Mouse (Mus musculus): ENCODE measurements around the gene Aplp2.

Aplp2 gene

GRCm38 (mm10) chr9:31211690-31212499 lies at the start of gene Aplp2:
Aplp2 (minus strand) TSS chr9:31211815.
- peak; percentile 91 for DNase-seq (ENCODE audit: low spot score)

DNA sequence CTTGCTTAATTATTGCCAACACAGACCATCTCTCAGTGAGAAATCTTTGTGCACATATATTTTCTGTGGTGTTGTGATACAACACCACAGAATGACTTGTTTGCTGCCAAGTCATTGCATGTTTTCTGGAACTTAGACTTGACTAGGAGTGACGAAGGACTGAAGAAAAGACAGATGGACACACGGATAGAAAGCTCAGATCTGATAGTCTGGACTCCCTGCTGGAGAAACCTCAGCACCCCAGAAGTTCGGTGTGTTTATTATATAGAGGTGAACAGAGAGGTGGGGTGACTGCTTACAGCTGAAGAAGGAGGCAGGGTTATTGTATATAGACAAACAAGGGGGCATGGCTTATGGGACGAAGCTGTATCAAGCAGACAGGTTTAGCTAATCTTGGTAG lies 48.6 kb upstream of the Aplp2 start:
- DNase-seq (ENCODE audit: low spot score) = no peak

GRCm38 (mm10) chr9:31258237-31258636 lies 46.6 kb upstream of the Aplp2 start:
- DNase-seq (ENCODE audit: low spot score) = no peak

DNA sequence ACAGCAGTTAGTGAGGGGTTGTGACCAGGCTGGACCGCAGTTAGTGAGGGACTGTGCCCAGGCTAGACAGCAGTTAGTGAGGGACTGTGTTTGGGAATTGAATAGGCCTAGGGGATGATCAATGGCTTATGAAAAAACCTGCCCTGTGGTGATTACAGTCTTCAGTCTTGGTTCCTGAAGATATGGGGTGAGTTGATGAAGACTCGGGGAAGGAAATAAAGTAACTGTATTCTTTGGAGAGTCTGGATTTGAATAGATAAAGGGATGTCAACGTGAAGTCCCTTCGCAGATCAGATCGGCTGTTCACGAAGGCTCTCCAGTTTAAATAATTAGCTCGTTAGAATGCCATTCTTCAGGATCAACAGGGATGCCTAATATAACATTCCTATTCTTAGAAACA lies 44.3 kb upstream of the Aplp2 start:
- DNase-seq (ENCODE audit: low spot score) = no peak

- DNase-seq (ENCODE audit: low spot score) = peak; percentile 57
Measured at GRCm38 (mm10) chr9:31254697-31255004, 43.0 kb upstream of the Aplp2 start.

DNA sequence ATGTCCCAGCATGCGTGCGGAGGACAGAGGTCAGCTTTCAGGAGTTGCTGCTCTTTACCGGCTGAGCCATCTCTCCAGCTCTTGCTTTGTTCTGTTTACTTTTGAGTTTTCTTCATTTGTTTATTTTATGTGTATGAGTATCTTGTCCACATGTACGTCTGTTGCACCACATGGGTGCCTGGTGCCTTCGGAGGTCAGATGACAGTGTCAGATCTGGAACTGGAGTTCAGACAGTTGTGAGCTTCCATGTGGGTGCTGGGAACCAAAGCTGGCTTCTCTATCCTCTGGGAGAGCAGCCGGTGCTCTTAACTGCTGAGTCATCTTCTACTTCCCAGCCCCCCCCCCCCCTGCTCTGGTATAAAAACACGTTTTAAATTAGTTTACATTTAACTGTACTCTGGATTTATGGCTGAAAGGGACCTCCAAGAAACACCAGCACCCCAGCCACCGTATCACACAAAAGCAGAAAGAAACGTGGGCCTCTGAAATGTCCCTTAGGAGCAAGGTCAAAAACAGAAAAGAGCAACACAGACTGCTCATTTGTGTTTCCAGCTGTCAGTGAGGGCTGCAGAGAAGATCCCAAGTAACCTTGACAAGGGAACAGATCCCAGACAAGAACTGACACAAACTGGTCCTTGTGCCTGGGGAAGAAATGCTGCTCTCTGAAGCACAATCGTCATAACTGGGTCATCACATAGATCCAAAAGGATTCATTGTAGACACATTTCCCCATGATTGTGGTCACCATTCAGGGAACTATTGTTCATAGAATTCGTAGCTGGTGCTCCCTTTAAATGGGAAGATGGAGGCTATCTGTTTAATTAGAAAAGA lies 42.5 kb upstream of the Aplp2 start:
- DNase-seq (ENCODE audit: low spot score) = peak; percentile 35

DNA sequence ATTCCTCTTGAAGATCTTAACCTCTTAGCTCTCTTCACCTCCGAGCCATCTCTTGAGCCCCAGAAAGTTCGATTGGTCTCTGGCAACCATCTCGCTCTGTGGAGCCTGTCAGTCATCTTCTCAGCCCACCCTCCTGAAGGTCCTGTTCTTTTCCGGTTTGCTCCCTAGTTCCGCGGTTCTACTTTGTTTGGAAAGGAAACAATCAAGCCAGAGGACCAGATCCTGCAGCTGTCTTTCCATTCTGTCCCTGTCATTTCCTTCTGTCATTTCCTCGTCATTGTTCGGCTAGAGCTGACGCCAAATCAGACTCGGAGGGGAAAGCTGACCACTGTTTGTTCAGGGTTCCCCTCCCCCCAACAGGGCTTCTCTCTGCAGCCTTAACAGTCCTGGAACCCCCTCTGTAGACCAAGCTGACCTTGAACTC lies 41.7 kb upstream of the Aplp2 start:
- DNase-seq (ENCODE audit: low spot score) = peak; percentile 9

DNA sequence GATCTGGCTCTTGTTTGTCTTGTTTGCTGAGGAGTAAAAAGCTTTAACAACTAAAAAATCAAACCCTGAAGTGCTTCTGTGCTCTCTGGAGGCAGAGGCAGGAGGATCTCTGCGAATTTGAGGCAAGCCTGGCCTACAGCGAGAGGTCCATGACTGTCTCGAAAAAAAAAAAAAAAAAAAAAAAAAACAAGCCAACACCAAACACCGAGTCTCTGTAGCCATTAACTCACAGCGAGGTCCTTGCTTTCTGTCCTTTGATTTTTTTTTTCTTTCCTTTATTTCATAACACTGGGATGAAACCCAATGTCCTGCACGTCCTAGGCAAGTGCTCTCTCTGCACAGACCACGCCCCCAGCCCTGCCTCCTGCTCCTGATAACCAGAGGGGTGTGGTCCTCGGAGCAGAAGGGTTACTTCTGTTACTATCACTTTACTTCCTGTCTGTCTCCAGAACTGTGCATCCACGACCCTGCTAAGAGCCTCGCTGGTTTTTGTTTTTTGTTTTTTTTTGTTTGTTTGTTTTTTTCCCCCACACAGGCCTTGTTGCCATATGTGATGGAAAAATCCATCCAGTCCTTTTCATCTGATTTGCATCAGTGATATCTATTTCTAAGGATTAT lies 40.7 kb upstream of the Aplp2 start:
- peak; percentile 66 for DNase-seq (ENCODE audit: low spot score)

DNA sequence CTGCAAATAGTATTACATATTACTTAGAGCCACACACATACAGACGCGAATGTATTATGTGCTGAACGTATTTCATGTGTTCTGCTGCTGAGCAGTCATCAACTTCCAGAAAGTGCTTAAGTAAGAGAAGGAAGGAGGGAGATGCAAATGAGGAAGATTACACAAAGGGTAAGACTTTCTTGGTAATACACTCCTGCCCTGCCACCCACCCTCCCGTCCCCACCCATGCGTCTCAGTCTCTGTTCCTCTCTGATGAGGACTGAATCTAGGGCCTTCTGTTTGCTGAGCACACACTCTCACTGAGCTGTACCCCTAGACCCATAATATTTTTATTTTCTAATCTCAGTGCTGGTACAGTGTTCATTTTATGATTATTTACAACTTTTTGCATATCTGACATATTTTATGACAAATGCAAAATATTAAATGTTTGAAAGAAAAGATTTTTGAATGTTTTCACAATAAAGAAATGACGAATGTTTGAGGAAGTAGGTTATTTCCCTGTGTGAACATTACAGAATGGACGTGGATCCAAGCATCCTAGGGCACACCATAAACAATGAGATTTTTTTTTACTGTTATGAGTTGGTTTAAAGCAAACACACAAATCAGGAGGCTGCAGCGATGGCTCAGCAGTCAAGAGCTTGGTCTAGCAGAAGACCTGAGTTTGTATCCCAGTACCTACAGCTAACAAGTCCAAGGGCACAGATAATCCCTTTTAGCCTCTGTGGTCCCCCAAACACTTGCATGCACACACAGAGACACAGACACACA lies 36.0 kb upstream of the Aplp2 start:
- DNase-seq (ENCODE audit: low spot score) = no peak

- DNase-seq (ENCODE audit: low spot score) = no peak
Measured at GRCm38 (mm10) chr9:31246421-31246820, 34.8 kb upstream of the Aplp2 start.

DNA sequence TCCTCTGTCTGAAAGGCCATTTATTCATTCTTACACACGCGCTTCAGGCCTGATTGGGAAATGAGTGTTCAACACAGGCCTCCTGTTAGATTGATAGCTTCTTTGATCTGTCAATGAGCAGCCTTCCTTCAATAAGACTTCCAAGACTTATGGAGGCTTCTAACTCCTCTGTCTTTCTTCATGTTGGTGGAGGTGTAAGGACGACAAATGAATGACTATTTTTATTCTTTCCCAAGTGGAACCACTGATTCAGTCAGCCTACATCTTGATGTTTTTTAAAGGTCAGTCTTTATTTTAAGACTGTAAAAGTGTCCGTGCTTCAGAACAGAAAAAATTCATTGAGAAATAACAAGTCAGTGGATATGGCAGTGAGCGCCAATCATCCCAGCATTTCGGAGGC lies 33.4 kb upstream of the Aplp2 start:
- DNase-seq (ENCODE audit: low spot score) = no peak

- no peak for DNase-seq (ENCODE audit: low spot score)
Measured at GRCm38 (mm10) chr9:31243939-31244333, 32.3 kb upstream of the Aplp2 start.

GRCm38 (mm10) chr9:31243306-31243938 lies 31.8 kb upstream of the Aplp2 start:
- no peak for DNase-seq (ENCODE audit: low spot score)

GRCm38 (mm10) chr9:31241208-31241699 lies 29.6 kb upstream of the Aplp2 start:
- no peak for DNase-seq (ENCODE audit: low spot score)

DNA sequence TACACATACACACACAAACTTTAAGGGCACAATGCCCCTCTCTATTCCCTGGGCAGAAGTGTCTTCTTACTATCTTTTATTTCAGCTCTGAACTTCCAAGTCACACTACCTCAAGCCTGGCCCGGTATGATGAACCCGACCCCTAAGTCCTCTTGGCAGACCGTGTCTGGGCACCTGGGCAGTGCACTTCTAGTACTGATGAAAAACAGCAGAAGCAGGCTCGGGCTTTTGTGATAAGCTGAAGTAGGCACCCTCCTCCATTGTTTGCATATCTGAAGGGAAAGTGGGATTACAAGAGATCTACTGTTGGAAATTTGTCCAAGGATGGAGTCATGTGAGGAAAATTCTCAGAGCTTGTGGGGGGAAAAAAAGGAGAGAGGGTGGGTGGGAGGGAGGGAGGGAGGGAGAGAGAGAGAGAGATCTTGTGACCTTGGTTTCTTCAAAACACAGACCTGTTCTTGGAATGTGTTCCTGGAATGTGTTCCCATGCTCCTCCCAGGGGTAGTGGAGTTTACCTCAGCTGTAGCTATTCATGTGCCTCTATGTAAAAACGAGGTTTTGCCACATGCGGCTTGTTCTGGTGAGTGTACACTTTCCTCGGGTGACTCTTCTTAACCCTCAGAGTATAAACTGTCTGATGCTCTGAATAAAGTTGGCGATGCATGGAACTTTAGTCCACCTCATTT lies 29.1 kb upstream of the Aplp2 start:
- no peak for DNase-seq (ENCODE audit: low spot score)

GRCm38 (mm10) chr9:31239551-31239950 lies 27.9 kb upstream of the Aplp2 start:
- no peak for DNase-seq (ENCODE audit: low spot score)

GRCm38 (mm10) chr9:31238526-31238925 lies 26.9 kb upstream of the Aplp2 start:
- no peak for DNase-seq (ENCODE audit: low spot score)

GRCm38 (mm10) chr9:31236079-31236478 lies 24.5 kb upstream of the Aplp2 start:
- DNase-seq (ENCODE audit: low spot score) = no peak

- no peak for DNase-seq (ENCODE audit: low spot score)
Measured at GRCm38 (mm10) chr9:31235489-31235888, 23.9 kb upstream of the Aplp2 start.

DNA sequence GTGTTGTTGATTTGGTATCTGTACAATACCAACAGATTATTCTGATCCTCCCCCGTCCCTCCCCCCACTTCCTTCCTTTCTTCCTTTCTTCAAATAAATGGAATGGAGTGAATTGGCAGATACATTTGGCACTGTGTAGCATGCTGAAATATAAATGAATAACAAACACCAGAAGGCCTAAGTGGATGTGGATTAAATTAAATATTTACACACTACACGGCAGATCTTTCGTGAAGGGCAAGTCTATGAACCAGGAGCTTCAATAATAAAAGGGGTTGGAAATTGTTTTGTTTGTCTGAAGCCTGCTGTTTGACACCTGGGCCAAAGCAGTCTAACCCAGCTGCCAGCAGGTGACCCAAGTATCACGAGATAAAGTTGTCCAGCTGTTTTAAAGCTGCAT lies 23.4 kb upstream of the Aplp2 start:
- DNase-seq (ENCODE audit: low spot score) = no peak

DNA sequence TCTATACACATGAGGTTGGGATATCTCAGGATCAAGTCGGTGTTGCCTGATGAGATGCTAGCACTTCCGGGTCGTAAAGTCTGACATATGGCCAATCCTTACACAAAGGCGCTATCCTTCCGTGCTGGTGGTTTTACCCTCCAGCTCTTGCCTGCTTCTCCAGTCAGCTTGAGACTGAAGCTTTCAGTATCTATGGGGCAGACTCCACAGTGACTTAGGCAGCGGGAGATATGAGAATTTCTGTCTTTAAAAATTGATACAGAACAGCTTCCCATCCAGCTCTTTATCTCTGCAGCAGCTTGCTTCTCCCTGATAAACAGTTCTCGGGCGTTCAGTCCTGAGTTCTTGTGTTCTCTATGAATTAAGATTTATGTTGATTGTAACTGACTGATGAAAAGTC lies 14.9 kb upstream of the Aplp2 start:
- no peak for DNase-seq (ENCODE audit: low spot score)

Data from spleen, adult 12 weeks (tissue).